Mouse (Mus musculus) ES-E14 (cell line): ENCODE results near the gene Vmn2r92. TPM values are rescaled to one million over a fixed set of nuclear protein-coding genes. Genes with fewer than 3 reads are reported as not detected.
A peak's percentile ranks its signal among the peaks of the same experiment; 100 is the strongest.

Experiments
- DNase-seq: peaks from one replicate; pipeline ENCODE4 v3.0.0-alpha.2; 2013; ENCODE audit warnings: low read depth, low spot score
- H3K27ac ChIP-seq: 2 replicates; pipeline ENCODE4 v1.5.1; 2012; ENCODE audit warnings: low read depth, mild to moderate bottlenecking, low read length, moderate library complexity, mixed read lengths; ENCODE audit not compliant: poor library complexity, insufficient read depth, severe bottlenecking
- H3K36me3 ChIP-seq: 2 replicates; pipeline ENCODE4 v1.6.1; 2012; ENCODE audit warnings: mild to moderate bottlenecking, low read length, moderate library complexity, mixed read lengths; ENCODE audit not compliant: control insufficient read depth, poor library complexity, insufficient read depth, severe bottlenecking
- H3K4me1 ChIP-seq, 2 experiments: fragments of 150-350 bp in 1 of 2; sonication (generic) in 1 of 2; 2 replicates each; pipeline ENCODE4 v1.6.1; 2012; ENCODE audit warnings: low read length in 2 of 2, mild to moderate bottlenecking in 1 of 2, mixed read lengths in 1 of 2; ENCODE audit not compliant: control insufficient read depth in 2 of 2, insufficient read depth in 2 of 2, poor library complexity in 1 of 2
- H3K4me3 ChIP-seq, 2 experiments: fragments of 150-350 bp in 1 of 2; sonication (generic) in 1 of 2; 2 replicates each; pipeline ENCODE4 v1.5.1; 2012; ENCODE audit warnings: low read length in 2 of 2, low read depth in 1 of 2, mild to moderate bottlenecking in 1 of 2, mixed read lengths in 1 of 2; ENCODE audit not compliant: insufficient read depth in 1 of 2, poor library complexity in 1 of 2, severe bottlenecking in 1 of 2
- H3K9ac ChIP-seq: 2 replicates; pipeline ENCODE4 v1.6.1; 2012; ENCODE audit warnings: low read depth, mild to moderate bottlenecking, low read length, mixed read lengths; ENCODE audit not compliant: poor library complexity, insufficient read depth, severe bottlenecking
- H3K9me3 ChIP-seq: fragments of 150-350 bp; sonication (generic); 2 replicates; pipeline ENCODE4 v1.6.1; 2012; ENCODE audit warnings: low read depth, mild to moderate bottlenecking, low read length; ENCODE audit not compliant: control insufficient read depth, insufficient read depth
- CHD2 ChIP-seq: IDR thresholded peaks from 2 replicates; pipeline ENCODE4 v1.6.1; 2014; ENCODE audit warnings: mild to moderate bottlenecking, low read depth, low read length, inconsistent platforms
- HCFC1 ChIP-seq: IDR thresholded peaks from 2 replicates; pipeline ENCODE4 v1.6.1; 2012; ENCODE audit warnings: low read length, inconsistent platforms, borderline replicate concordance; ENCODE audit not compliant: insufficient read depth
- MAFK ChIP-seq: IDR thresholded peaks from 2 replicates; pipeline ENCODE4 v1.6.1; 2014; ENCODE audit warnings: mild to moderate bottlenecking, low read depth, low read length, inconsistent platforms; ENCODE audit not compliant: insufficient read depth
- ZC3H11A ChIP-seq: IDR thresholded peaks from 2 replicates; pipeline ENCODE4 v1.6.1; 2012; ENCODE audit warnings: low read depth, mild to moderate bottlenecking, inconsistent platforms, low read length, borderline replicate concordance
- ZNF384 ChIP-seq: IDR thresholded peaks from 2 replicates; pipeline ENCODE4 v1.6.1; 2012; ENCODE audit warnings: low read depth, low read length, inconsistent platforms
- in situ Hi-C, 2 experiments: fragments of 600-800 bp; cut with MboI; formaldehyde crosslinking; loops; one replicate each; pipeline ENCODE4 v1.15.1; 2025; ENCODE audit warnings: low sequenced_read_pairs in 2 of 2, inconsistent platforms in 1 of 2; ENCODE audit not compliant: unreplicated experiment in 2 of 2
- total RNA-seq: library from RNA; depleted of rRNA; stranded (reverse); fragments of 300-350 nt; gene quantifications from 2 replicates; pipeline ENCODE4 v1.2.3, GENCODE M21; 2012; rRNA removed

Vmn2r92 gene
- total RNA-seq, 1 experiment, result not detected

- Histone ChIP-seq H3K4me1 (no peaks in the 10 kb centered on the region), H3K4me3 (no peak overlapping the region), H3K27ac (no peak overlapping the region), H3K36me3 (no peaks in the 10 kb centered on the region), H3K9me3 (no peaks in the 10 kb centered on the region), H3K9ac (no peak overlapping the region)
- DNase-seq, result peak; percentile 1
- in situ Hi-C loops, result no loop called here
- TF ChIP-seq HCFC1, result no peak
- TF ChIP-seq CHD2, result no peak
- TF ChIP-seq MAFK, result no peak
- TF ChIP-seq ZC3H11A, result no peak
- no peak for TF ChIP-seq ZNF384
Measured at GRCm38 (mm10) chr17:18231996-18232395, 80.3 kb downstream of the Vmn2r92 start.

GRCm38 (mm10) chr17:18236931-18237330, 85.2 kb downstream of the Vmn2r92 start:
- H3K27ac ChIP-seq, result no peak overlapping the region
- no peak for TF ChIP-seq CHD2
- no peak for TF ChIP-seq ZNF384
- no peak for TF ChIP-seq HCFC1
- TF ChIP-seq MAFK, result no peak
- TF ChIP-seq ZC3H11A, result no peak
- no peaks in the 10 kb centered on the region for H3K9me3 ChIP-seq
- peak overlapping the region; percentile 12 to 40; a peak in 1 of 4 replicates for H3K4me3 ChIP-seq
- H3K4me1 ChIP-seq, result no peaks in the 10 kb centered on the region; a peak in 1 of 4 replicates
- in situ Hi-C loops, result no loop called here
- no peaks in the 10 kb centered on the region for H3K36me3 ChIP-seq
- peak; percentile 8 for DNase-seq
- no peak overlapping the region for H3K9ac ChIP-seq

Other genes starting within 250 kb of the Vmn2r92 start
- gene Fpr-rs4, start 130.2 kb upstream of the Vmn2r92 start, total RNA-seq, result not detected in 2 replicates
- not detected in 2 replicates for gene Vmn2r124, start 102.5 kb upstream of the Vmn2r92 start, total RNA-seq
- not detected in 2 replicates for gene Vmn2r91, start 66.9 kb upstream of the Vmn2r92 start, total RNA-seq
- gene Vmn2r94, start 125.9 kb downstream of the Vmn2r92 start, total RNA-seq, result under 0.01 and 0.04 TPM in 2 replicates
- gene Vmn2r93, start 146.2 kb downstream of the Vmn2r92 start, total RNA-seq, result not detected in 2 replicates